Mouse (Mus musculus) heart, adult 2 months (tissue): ENCODE results near the gene Slc12a7. TPM values are rescaled to one million over a fixed set of nuclear protein-coding genes. Genes with fewer than 3 reads are reported as not detected.
"Not testable (repeated sequence)": the region's sequence is repeated elsewhere in the genome, so short reads cannot be mapped to it uniquely, and the experiment has no call there.

ENCODE experiments used
- DNase-seq, 2 experiments: peaks; one replicate each; pipeline ENCODE4 v3.0.0; 2021
- H3K27ac ChIP-seq: fragments of 200-600 bp; 2 replicates; pipeline ENCODE4 v1.8.1; 2022
- H3K27me3 ChIP-seq: fragments of 200-500 bp; 2 replicates; pipeline ENCODE4 v1.6.1; 2012; ENCODE audit warnings: mild to moderate bottlenecking, low read length, inconsistent platforms, mixed read lengths; ENCODE audit not compliant: control insufficient read depth, insufficient read depth
- H3K36me3 ChIP-seq: fragments of 200-500 bp; 2 replicates; pipeline ENCODE4 v1.6.1; 2012; ENCODE audit warnings: low read length, inconsistent platforms; ENCODE audit not compliant: control insufficient read depth, insufficient read depth
- H3K4me1 ChIP-seq: fragments of 200-500 bp; 2 replicates; pipeline ENCODE4 v1.6.1; 2011; ENCODE audit warnings: low read length; ENCODE audit not compliant: control insufficient read depth, insufficient read depth
- H3K4me3 ChIP-seq: fragments of 200-600 bp; 2 replicates; pipeline ENCODE4 v1.8.1; 2022
- H3K79me2 ChIP-seq: fragments of 200-500 bp; replicated peaks from 2 replicates; pipeline ENCODE4 v1.6.1; 2012; ENCODE audit warnings: mild to moderate bottlenecking, inconsistent platforms, low read length, moderate library complexity, mixed read lengths; ENCODE audit not compliant: control insufficient read depth, insufficient read depth
- H3K9ac ChIP-seq: fragments of 200-500 bp; 2 replicates; pipeline ENCODE4 v1.6.1; 2012; ENCODE audit warnings: low read depth, mild to moderate bottlenecking, control low read depth, inconsistent platforms, low read length, mixed read lengths
- CTCF ChIP-seq: fragments of 200-600 bp; IDR thresholded peaks from 2 replicates; pipeline ENCODE4 v1.8.1; 2022; ENCODE audit warnings: antibody characterized with exemption, mild to moderate bottlenecking, moderate library complexity
- EP300 ChIP-seq: fragments of 200-500 bp; IDR thresholded peaks from 2 replicates; pipeline ENCODE4 v1.6.1; 2011; ENCODE audit warnings: low read depth, low read length, control low read depth; ENCODE audit not compliant: insufficient read depth
- POLR2A ChIP-seq: fragments of 200-500 bp; IDR thresholded peaks from 2 replicates; pipeline ENCODE4 v1.6.1; 2011; ENCODE audit warnings: mild to moderate bottlenecking, low read depth, low read length, control low read depth; ENCODE audit not compliant: insufficient read depth
- WGBS: fragments of 180-500 bp; shearing (Covaris S2); methylation state at CpG from one replicate; pipeline ENCODE4 v1.1.7; 2018; 5-methylcytosine and 5-hydroxymethylcytosine counted together
- intact Hi-C: fragments of 180-260 bp; cut with DNase I; formaldehyde crosslinking; loops from one replicate; pipeline ENCODE4 v1.15.1; 2025
- polyA plus RNA-seq: library from polyadenylated mRNA; depleted of rRNA; stranded (reverse); fragments of >200 nt; gene quantifications from 2 replicates; pipeline ENCODE4 v1.2.3, GENCODE M21; 2012
- total RNA-seq, 2 experiments: library from RNA; stranded (reverse); gene quantifications; 2 replicates each; pipeline ENCODE4 v1.2.3; 2021

Gene Slc12a7
- total and polyA plus RNA-seq, 3 experiments, result 154 to 190 (median 177) TPM

DNA sequence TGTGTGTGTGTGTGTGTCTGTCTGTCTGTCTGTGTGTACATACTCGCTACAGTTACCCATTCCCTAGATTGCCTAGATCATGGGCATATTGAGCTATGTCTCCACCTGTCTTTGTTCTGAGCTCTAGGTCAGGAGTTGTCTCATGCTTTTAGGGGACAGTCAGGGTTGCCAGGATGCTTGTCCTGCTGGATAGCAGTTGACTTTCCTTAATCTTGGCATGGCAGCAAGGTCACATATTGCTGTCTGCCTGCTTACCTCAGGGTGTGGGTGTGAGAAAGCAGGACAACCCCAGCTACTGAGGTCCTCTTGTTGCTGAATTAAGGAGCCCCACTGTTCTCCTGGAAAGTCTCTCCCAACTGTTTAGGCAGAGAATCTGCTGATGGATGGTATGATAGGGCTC lies 1.5 kb downstream of the Slc12a7 start:
- Histone ChIP-seq H3K36me3 (no peaks in the 10 kb centered on the region; the same call in none of the 2 replicates), H3K27me3 (no peaks in the 10 kb centered on the region), H3K27ac (peak overlapping the region; percentile 89), H3K79me2 (no peaks in the 10 kb centered on the region; the same call in 1 of the 2 replicates), H3K4me3 (no peak overlapping the region), H3K9ac (peak overlapping the region; percentile 15; the same call in 1 of the 2 replicates), H3K4me1 (peaks cover 11% of the 10 kb centered on the region)
- TF ChIP-seq EP300 (0 out of 2 replicates have a peak, but pooled peaks have one; percentile 62), CTCF (no peak), POLR2A (no peak)
- intact Hi-C loops, result no loop called here
- peak in 1 of 2 experiments; percentile 36 for DNase-seq
- WGBS, result 53% methylated on average over 1 of the region's 1 CpGs

DNA sequence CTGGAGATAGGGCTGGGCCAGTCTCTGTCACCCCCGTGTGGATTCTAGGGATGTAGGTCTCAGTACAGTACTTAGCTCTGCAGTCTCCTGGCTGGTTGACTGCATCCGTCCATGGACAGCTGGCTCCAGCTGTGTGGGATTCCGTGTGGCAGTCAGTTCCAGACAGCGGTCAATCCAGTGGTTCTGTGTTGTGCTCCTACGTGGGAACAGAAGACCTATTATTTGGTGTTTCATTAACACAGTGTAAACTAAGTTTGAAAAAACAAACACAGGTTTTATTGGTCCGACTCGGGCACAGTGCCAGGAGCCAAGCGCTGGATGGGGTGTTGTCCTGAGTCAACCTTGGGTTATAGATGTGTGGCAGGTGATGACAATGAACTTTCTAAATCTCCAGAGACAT lies 2.4 kb downstream of the Slc12a7 start:
- intact Hi-C loops, result no loop called here
- Histone ChIP-seq H3K27me3 (no peaks in the 10 kb centered on the region), H3K36me3 (no peaks in the 10 kb centered on the region), H3K4me3 (no peak overlapping the region), H3K79me2 (no peaks in the 10 kb centered on the region; the same call in 1 of the 2 replicates), H3K9ac (no peak overlapping the region), H3K4me1 (peaks cover 11% of the 10 kb centered on the region), H3K27ac (no peak overlapping the region; the same call in 1 of the 2 replicates)
- TF ChIP-seq CTCF, result no peak
- TF ChIP-seq EP300, result no peak
- TF ChIP-seq POLR2A, result no peak
- WGBS, result 60% methylated on average over 8 of the region's 8 CpGs
- peak in 1 of 2 experiments; percentile 51 for DNase-seq

- TF ChIP-seq CTCF, result no peak
- TF ChIP-seq POLR2A, result no peak
- no peak for TF ChIP-seq EP300
- H3K4me3 ChIP-seq, result no peak overlapping the region
- no peak for DNase-seq
- intact Hi-C loops, result no loop called here
- H3K4me1 ChIP-seq, result peaks cover 11% of the 10 kb centered on the region
- no peaks in the 10 kb centered on the region for H3K27me3 ChIP-seq
- H3K9ac ChIP-seq, result no peak overlapping the region
- 77% methylated on average over 2 of the region's 2 CpGs for WGBS
- no peak overlapping the region for H3K27ac ChIP-seq
- no peaks in the 10 kb centered on the region for H3K36me3 ChIP-seq
- no peaks in the 10 kb centered on the region; the same call in 1 of the 2 replicates for H3K79me2 ChIP-seq
Observed at GRCm38 (mm10) chr13:73735928-73736327, 3.0 kb downstream of the Slc12a7 start.

DNA sequence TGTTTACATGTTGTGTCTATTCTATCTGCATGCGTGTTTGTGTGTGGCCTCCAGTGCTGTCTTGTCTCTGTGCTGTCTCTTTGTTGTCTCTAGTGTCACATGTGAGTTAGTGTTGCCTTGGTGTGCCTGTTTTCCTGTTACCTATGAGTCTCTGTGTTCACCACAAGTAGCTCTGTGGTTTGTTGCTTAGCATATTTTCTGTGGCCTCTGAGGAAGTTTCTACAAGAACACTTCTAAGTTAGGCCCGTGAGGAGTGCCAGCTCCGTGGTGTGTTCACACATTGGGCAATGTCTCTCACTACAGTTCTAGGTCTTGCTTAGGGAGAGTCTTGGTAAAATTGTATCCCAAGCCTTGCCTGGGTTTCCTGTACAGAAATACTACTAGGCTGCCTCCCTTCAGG lies 4.0 kb downstream of the Slc12a7 start:
- no peak overlapping the region for H3K4me3 ChIP-seq
- TF ChIP-seq EP300, result no peak
- no peak for TF ChIP-seq CTCF
- no peak for TF ChIP-seq POLR2A
- intact Hi-C loops, result no loop called here
- no peaks in the 10 kb centered on the region; the same call in 1 of the 2 replicates for H3K79me2 ChIP-seq
- H3K27ac ChIP-seq, result no peak overlapping the region
- H3K9ac ChIP-seq, result no peak overlapping the region
- 59% methylated on average over 3 of the region's 3 CpGs for WGBS
- DNase-seq, result no peak
- peaks cover 9% of the 10 kb centered on the region for H3K4me1 ChIP-seq
- H3K36me3 ChIP-seq, result no peaks in the 10 kb centered on the region
- no peaks in the 10 kb centered on the region for H3K27me3 ChIP-seq

- DNase-seq, H3K27me3 ChIP-seq, H3K4me3 ChIP-seq, intact Hi-C loops, H3K36me3 ChIP-seq, H3K27ac ChIP-seq, H3K79me2 ChIP-seq, H3K4me1 ChIP-seq, H3K9ac ChIP-seq: not testable (repeated sequence)
- 35% methylated on average over 2 of the region's 2 CpGs for WGBS
Observed at GRCm38 (mm10) chr13:73740399-73740944, 7.6 kb downstream of the Slc12a7 start.

- no peak overlapping the region for H3K9ac ChIP-seq
- 73% methylated on average over 4 of the region's 4 CpGs for WGBS
- H3K36me3 ChIP-seq, result no peaks in the 10 kb centered on the region
- intact Hi-C loops, result no loop called here
- no peak overlapping the region for H3K27ac ChIP-seq
- no peak overlapping the region for H3K4me3 ChIP-seq
- no peaks in the 10 kb centered on the region; the same call in 1 of the 2 replicates for H3K79me2 ChIP-seq
- TF ChIP-seq POLR2A, result no peak
- no peak for TF ChIP-seq EP300
- no peak for TF ChIP-seq CTCF
- H3K4me1 ChIP-seq, result no peaks in the 10 kb centered on the region
- no peaks in the 10 kb centered on the region for H3K27me3 ChIP-seq
- DNase-seq, result no peak
Observed at GRCm38 (mm10) chr13:73742944-73743343, 10.1 kb downstream of the Slc12a7 start.
